Mouse (Mus musculus): ENCODE measurements at regions not wholly inside any gene's neighbourhood (a gene's known extent, or its start where the extent isn't known, plus 50 kb on each side); places are given as distances from the start of the nearest gene placed in this dataset.
A peak's percentile ranks its signal among the peaks of the same experiment; 100 is the strongest.

DNA sequence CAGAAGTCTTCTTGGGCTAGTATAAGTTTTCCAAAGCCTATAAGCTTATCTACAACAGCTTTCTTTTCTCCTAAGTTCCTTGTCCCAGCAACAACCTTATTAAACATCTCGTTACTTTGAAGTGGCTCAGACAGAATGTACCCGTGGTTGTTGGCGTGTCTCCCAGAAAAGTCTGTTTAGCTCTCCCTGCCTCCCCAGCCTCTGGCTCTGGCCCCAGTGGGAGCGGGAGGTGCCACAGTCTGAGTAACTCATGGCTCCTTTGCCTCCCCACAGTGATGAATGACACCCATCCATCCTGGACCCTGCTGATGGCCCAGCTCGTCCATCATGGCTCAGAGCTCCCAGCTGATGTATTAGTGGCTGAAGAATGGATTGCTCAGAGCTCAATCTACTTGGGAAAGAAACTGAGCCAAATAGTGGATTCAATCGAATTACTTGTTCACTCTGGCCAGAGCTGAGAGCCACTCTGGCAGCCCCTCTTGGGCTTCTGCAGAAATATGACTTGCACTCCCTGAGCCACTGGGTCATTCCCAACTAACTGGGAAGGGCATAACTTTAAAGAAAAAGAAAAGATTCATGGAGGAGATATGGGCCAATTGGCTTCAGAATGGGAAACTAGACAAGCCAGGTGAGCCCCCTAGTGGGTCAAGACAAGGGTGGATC, 170.5 kb downstream of the Dhx35 start:
- H3K27ac ChIP-seq = peak overlapping the region; percentile 75
- TF ChIP-seq CTCF (conservative IDR thresholded peaks at IDR 0.05) = no peak
- H3K4me3 ChIP-seq = no peak overlapping the region

DNA sequence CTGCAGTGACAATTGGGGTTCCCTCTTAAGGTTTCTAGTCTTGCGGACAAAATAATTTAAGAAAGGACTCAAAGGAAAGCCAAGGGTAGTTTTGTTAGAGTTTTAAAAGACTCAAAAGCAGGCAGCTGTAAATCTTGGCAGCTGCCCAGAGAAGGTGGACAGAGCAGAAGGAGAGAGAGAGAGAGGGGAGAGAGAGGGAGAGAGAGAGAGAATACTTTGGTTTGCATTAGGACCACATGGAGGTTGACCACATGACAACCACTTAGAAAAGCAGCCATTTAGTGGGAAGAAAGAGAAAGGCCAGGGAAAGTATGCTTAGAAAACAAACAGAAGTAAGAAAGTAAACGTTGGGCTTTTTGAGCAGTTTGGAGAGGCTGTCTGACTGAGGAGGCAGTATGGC, 177.6 kb downstream of the Dhx35 start:
- Histone ChIP-seq H3K27ac (no peak overlapping the region), H3K4me3 (no peak overlapping the region)
- DNase-seq (ENCODE audit: low spot score in 2 of 2) = no peak
- TF ChIP-seq CTCF (conservative IDR thresholded peaks at IDR 0.05) = no peak

More for the DNA sequence above, 170.5 kb downstream of the Dhx35 start:
- DNase-seq (ENCODE audit: low spot score in 2 of 2) = peak; percentile 86 to 94

DNA sequence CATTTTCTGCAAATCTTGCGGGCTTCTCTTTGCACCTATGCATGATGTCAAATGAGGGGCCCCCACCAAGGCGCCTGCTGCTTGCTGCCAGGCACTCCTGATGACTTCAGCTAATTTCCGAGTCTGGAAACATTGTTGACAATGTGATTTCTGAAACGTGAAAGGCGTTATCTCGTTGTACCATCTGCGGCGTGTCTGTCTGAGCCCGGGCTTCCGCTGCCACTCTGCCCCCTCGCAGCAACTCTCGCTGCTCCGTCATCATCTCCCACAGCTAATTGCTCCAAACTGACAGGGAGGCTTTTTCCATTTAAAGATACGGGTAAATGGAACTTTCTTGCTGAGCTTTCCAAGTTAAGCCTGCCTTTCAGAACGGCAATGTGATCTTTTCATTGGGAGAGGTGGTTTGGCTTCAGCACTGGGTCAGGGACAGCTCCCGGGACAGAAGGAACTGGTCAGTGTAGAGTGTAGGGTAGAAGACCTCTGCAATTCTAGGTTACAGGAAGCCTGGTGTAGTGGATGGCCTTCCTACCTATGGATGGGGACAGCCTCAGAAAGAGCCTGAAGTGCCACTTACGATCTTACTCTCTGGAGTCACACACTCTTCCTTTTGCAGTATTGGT, 191.0 kb downstream of the Dhx35 start:
- no peak overlapping the region for H3K27ac ChIP-seq
- no peak for TF ChIP-seq CTCF (conservative IDR thresholded peaks at IDR 0.05)
- peak; percentile 23 to 63 for DNase-seq (ENCODE audit: low spot score in 2 of 2)
- H3K4me3 ChIP-seq = no peak overlapping the region

DNA sequence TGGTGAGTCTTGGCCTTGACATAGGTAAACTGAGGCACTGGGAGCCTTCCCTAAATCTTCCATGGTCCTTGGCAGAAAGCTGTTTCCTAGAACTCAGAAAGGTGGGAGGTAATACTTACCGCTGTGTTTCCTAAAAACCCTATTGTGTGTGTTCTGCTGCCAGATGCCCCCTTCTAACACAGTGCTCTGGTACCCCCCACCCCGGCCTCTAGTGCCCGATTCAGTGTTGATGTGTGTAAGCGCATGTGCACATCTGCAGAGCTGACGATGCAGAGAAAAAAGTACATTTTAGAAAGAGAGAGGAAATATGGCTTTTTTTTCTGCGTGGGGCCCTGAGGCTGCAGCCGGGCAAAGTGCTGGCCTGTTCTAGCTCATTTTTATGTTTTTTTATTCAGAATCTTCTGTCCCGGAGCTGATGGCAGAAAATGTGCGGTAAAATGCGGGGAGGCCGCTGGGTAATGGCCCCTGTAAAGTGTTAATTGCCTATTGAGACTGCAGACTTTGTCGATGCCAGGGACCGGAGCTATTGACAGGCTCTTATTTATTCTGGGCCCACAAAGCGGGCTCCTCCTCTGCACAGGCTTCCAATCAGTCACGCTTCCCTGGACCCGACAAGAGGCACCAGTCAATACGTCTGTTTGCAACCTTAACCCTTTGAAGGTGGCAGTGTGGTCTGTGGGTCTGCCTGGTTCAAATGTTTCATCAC, 208.0 kb downstream of the Dhx35 start:
- no peak for DNase-seq (ENCODE audit: low spot score in 2 of 2)
- Histone ChIP-seq H3K27ac (no peak overlapping the region), H3K4me3 (no peak overlapping the region)
- no peak for TF ChIP-seq CTCF (conservative IDR thresholded peaks at IDR 0.05)

DNA sequence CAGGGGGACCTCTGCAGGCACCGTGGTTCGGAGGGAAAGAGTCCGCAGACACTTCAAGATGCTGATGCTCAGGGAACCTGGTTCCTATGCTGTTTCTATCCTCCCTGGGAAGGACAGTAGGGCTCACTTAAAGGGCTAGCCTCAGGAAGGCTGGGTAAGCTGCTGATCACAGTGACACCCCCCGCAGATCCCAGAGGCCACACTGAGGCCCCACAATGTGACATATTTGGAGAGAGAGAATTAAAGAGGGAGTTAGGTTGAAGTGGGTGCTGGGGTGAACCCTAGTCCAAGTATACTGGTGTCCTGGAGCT, 208.5 kb downstream of the Dhx35 start:
- Histone ChIP-seq H3K4me3 (no peak overlapping the region), H3K27ac (no peak overlapping the region)
- no peak for TF ChIP-seq CTCF (conservative IDR thresholded peaks at IDR 0.05)
- DNase-seq (ENCODE audit: low spot score in 2 of 2) = no peak

DNA sequence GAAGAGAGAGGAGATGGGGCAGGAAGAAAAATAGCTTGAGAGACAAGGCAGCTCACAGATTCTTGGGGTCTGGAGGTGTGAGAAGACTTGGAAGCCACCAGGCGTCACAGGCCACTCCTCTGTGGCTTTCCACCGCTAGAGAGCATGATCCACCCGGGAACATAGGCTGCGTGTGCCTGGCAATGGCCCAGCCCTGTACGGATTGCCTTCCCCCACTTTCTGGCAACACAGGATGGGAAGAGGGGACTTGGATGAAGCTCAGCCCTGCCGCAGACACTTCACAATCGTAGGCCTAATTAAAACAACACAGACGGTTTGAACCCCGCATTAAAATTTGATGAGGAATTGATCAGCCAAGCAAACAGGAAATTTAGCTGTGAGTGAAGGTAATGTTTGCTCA, 209.8 kb downstream of the Dhx35 start:
- Histone ChIP-seq H3K4me3 (no peak overlapping the region), H3K27ac (peak overlapping the region; percentile 16; the same call in 1 of the 2 replicates)
- DNase-seq (ENCODE audit: low spot score in 2 of 2) = peak; percentile 75 to 81
- TF ChIP-seq CTCF (conservative IDR thresholded peaks at IDR 0.05) = peak; percentile 70

DNA sequence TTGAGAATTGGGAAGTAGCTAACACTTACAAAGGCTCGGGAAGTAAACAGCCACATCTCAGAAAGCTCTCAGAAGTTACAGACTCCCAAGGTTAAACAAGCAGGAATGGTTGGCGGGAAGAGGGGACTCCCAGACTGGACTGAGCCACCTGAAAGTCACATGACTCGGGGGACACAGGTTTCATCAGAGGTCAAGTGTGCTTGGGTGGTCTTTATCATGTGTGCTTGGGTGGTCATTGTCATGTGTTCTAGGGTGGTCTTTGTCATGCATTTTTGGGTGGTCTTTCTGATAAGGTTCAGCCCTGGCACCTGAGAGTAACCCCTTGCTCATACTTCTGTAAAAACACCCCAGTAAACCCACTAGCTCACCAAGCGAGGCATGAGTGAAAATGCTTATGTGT, 218.1 kb downstream of the Dhx35 start:
- no peak for DNase-seq (ENCODE audit: low spot score in 2 of 2)
- H3K4me3 ChIP-seq = no peak overlapping the region
- TF ChIP-seq CTCF (conservative IDR thresholded peaks at IDR 0.05) = no peak
- no peak overlapping the region for H3K27ac ChIP-seq

DNA sequence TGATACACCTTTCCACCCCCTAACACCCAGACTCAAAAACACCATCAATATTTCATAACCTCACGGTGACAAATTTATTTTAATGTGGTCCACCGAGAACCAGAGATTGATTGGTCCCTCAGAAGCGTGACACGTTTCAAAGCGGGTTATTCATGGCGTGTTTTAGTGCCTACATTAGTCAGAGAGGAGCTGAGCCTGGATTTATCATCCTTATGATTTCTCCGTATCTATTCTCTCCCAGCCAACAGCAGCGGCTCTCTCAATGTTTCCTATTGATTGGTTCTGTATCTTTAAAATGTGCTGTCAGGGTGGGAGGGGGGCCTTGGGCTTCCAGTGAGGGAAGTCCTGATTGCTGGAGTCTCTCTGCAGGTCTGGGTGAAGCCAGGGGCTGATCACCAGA, 219.9 kb downstream of the Dhx35 start:
- no peak for TF ChIP-seq CTCF (conservative IDR thresholded peaks at IDR 0.05)
- no peak for DNase-seq (ENCODE audit: low spot score in 2 of 2)
- Histone ChIP-seq H3K4me3 (no peak overlapping the region), H3K27ac (no peak overlapping the region)

DNA sequence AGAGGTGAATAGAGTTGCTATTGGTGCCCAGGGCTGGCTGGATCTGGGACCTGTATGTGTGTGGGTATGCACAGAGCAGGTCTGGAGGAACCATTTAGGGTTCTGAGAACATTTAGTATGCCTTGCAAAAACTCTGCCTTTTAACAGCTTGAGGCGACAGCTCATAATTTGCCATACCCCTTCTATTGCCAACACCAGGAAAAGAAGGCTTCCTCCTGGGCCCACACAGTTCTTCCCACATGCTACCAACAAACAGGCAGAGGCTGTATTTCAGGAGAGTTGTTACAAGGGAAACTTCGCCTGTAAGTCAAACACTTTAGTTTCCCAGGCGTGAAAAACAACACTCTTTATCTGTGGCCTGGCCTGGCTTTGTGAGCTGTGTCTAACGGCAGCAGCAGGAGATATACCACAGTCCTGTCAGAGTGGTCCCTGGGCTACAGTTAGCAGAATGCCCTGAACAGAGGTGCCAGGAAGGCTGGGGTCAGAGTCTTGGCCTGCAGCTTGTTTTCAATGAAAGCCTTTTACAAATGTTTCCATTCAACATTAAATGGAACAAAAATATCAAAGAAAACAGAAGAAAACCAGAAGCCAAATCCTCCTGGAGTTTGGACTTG, 225.4 kb downstream of the Dhx35 start:
- H3K27ac ChIP-seq = peak overlapping the region; percentile 48; the same call in 1 of the 2 replicates
- peak; percentile 14 to 71 for DNase-seq (ENCODE audit: low spot score in 2 of 2)
- TF ChIP-seq CTCF (conservative IDR thresholded peaks at IDR 0.05) = no peak
- H3K4me3 ChIP-seq = no peak overlapping the region

DNA sequence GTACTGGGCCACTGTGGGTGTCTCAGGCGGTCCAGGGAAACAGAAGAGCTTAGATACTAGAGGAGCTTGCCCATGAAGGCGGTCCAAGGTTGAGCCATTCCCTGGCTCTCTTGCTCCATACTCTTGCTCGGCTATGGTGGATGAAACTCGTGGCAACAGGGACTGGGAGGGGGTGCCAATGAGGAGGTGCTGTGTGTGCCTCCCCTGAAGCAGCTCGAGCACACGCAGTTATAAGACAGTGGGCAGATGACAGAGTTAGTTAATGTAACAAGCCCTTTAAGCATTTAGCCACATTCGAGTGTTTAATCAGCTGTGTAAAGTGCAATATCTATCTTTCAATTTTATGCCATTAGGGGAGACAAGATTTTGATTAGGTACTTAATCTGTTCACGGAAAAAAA, 237.5 kb downstream of the Dhx35 start:
- Histone ChIP-seq H3K4me3 (no peak overlapping the region), H3K27ac (no peak overlapping the region)
- TF ChIP-seq CTCF (conservative IDR thresholded peaks at IDR 0.05) = no peak
- DNase-seq (ENCODE audit: low spot score in 2 of 2) = no peak

DNA sequence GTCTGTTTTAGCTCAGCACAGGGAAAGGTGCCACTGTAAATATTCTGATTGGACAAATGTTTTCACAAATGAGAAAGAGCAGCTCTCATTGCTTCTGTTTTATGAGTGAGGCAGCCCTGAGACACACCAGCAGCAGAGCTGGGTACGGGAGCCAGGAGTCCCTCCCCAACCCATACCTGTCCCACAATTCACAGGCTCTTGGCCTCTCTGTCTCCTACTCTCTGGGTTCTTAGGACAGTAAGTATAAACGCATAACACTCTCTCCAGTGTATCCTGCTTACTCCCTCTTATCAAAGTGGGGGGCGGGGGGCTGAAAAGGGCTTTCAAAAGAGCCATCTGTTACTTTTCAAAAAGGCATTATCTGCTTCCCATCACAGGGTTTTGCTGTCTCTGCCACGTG, 245.3 kb downstream of the Dhx35 start:
- no peak overlapping the region for H3K4me3 ChIP-seq
- TF ChIP-seq CTCF (conservative IDR thresholded peaks at IDR 0.05) = no peak
- no peak overlapping the region for H3K27ac ChIP-seq
- DNase-seq (ENCODE audit: low spot score in 2 of 2) = no peak

DNA sequence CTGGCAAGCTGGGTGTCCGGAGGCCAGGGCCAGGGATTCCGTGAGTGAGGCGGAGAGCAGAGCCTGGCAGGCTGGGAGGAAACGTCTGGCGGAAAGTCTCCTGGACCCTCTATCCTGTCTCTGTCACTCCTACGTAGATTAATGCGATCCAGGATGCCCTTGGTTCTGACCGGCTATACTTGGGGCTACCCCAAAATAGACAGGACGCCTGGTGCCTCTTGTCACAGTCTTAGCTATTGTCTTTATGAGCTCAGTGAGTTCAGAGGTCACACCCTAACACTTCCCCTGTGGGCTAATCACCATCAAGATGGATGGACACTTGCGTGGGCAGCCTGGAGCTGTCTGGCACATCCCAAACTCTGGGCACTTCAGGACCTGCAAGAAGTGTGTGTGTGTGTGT, 258.9 kb downstream of the Dhx35 start:
- Histone ChIP-seq H3K27ac (no peak overlapping the region), H3K4me3 (no peak overlapping the region)
- DNase-seq (ENCODE audit: low spot score in 2 of 2) = no peak
- no peak for TF ChIP-seq CTCF (conservative IDR thresholded peaks at IDR 0.05)

DNA sequence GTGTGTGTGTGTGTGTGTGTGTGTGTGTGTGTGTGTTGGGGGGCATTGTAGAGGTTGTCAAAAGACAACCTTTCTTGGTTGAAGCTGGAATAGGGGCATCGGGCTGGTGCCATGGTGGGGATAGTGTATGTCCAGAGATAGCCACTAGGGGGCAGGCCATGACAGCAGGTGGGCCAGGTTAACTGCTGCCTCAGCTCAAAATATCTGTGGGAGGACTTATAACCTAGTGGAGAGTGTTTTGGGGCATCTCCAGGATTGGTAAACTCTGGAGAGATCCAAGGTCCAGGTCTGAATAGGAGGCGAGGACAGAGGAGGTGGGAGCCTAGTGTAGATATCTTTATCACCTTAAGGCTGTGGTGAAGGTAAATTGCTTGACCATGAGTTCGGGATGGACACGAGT, 259.3 kb downstream of the Dhx35 start:
- Histone ChIP-seq H3K27ac (no peak overlapping the region), H3K4me3 (no peak overlapping the region)

More for the DNA sequence above, 259.3 kb downstream of the Dhx35 start:
- peak; percentile 63 to 82 for DNase-seq (ENCODE audit: low spot score in 2 of 2)
- peak; percentile 81 for TF ChIP-seq CTCF (conservative IDR thresholded peaks at IDR 0.05)
